Mouse (Mus musculus): Measurements from ENCODE around the gene Gm20388. TPM values are rescaled to one million over a fixed set of nuclear protein-coding genes. Genes with fewer than 3 reads are reported as not detected.

The Gm20388 gene
- polyA plus RNA-seq, 1 experiment from 2014 or later, result not detected

- Histone ChIP-seq H3K27me3 (replicated peaks; ENCODE audit: control insufficient read depth, insufficient read depth, low read length) (no peaks in the 10 kb centered on the region), H3K4me2 (replicated peaks; ENCODE audit: low read depth) (no peak overlapping the region), H3K4me1 (replicated peaks; ENCODE audit: control insufficient read depth, insufficient read depth, low read length) (no peaks in the 10 kb centered on the region), H3K9me3 (ENCODE audit: control insufficient read depth) (no peaks in the 10 kb centered on the region), H3K9ac (ENCODE audit: low read depth, low read length) (no peak overlapping the region), H3K4me3 (ENCODE audit: low read depth, low read length) (no peak overlapping the region), H3K36me3 (ENCODE audit: control insufficient read depth, insufficient read depth) (no peaks in the 10 kb centered on the region), H3K27ac (ENCODE audit: low read depth, low read length) (no peak overlapping the region)
- WGBS, result 71% methylated on average over 11 of the region's 11 CpGs
- TF ChIP-seq CTCF (IDR thresholded peaks at IDR 0.05; ENCODE audit: low read depth), result no peak
- no peak for ATAC-seq
These were observed 68.2 kb downstream of the Gm20388 start for GRCm38 (mm10) chr8:119978770-119979381.

DNA sequence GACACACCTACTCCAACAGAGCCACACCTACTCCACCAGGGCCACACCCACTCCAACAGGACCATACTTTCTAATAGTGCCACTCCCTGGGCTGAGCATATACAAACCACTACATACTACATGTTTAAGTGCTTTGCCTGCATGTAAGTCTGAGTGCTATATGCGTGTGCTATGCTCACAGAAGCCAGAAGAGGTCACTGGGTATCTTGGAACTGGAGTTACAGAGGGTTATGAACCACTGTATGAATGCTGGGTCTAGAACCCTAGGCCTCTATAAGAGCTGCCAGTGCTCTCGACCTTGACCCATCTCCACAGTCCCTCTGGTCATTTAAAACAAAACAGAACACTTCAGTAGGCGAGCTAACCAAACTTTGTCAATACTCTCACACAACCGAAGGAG is 70.6 kb downstream of the Gm20388 start:
- Histone ChIP-seq H3K9me3 (ENCODE audit: control insufficient read depth) (no peaks in the 10 kb centered on the region), H3K4me1 (replicated peaks; ENCODE audit: control insufficient read depth, insufficient read depth, low read length) (no peaks in the 10 kb centered on the region), H3K27ac (ENCODE audit: low read depth, low read length) (no peak overlapping the region), H3K4me2 (replicated peaks; ENCODE audit: low read depth) (no peak overlapping the region), H3K9ac (ENCODE audit: low read depth, low read length) (no peak overlapping the region), H3K36me3 (ENCODE audit: control insufficient read depth, insufficient read depth) (no peaks in the 10 kb centered on the region), H3K27me3 (replicated peaks; ENCODE audit: control insufficient read depth, insufficient read depth, low read length) (no peaks in the 10 kb centered on the region), H3K4me3 (ENCODE audit: low read depth, low read length) (no peak overlapping the region)
- 66% methylated on average over 4 of the region's 4 CpGs for WGBS
- peak; percentile 60 for TF ChIP-seq CTCF (IDR thresholded peaks at IDR 0.05; ENCODE audit: low read depth)
- no peak for ATAC-seq

- H3K9me3 ChIP-seq (ENCODE audit: control insufficient read depth), result no peaks in the 10 kb centered on the region
- H3K9ac ChIP-seq (ENCODE audit: low read depth, low read length), result no peak overlapping the region
- no peaks in the 10 kb centered on the region for H3K27me3 ChIP-seq (replicated peaks; ENCODE audit: control insufficient read depth, insufficient read depth, low read length)
- ATAC-seq, result no peak
- H3K36me3 ChIP-seq (ENCODE audit: control insufficient read depth, insufficient read depth), result no peaks in the 10 kb centered on the region
- H3K27ac ChIP-seq (ENCODE audit: low read depth, low read length), result no peak overlapping the region
- peak; percentile 69 for TF ChIP-seq CTCF (IDR thresholded peaks at IDR 0.05; ENCODE audit: low read depth)
- no peaks in the 10 kb centered on the region for H3K4me1 ChIP-seq (replicated peaks; ENCODE audit: control insufficient read depth, insufficient read depth, low read length)
- no peak overlapping the region for H3K4me2 ChIP-seq (replicated peaks; ENCODE audit: low read depth)
- H3K4me3 ChIP-seq (ENCODE audit: low read depth, low read length), result no peak overlapping the region
These were observed 73.4 kb downstream of the Gm20388 start for GRCm38 (mm10) chr8:119984085-119984484.

- no peak for TF ChIP-seq CTCF (IDR thresholded peaks at IDR 0.05; ENCODE audit: low read depth)
- no peak overlapping the region for H3K9ac ChIP-seq (ENCODE audit: low read depth, low read length)
- H3K4me1 ChIP-seq (replicated peaks; ENCODE audit: control insufficient read depth, insufficient read depth, low read length), result no peaks in the 10 kb centered on the region
- H3K4me2 ChIP-seq (replicated peaks; ENCODE audit: low read depth), result no peak overlapping the region
- no peaks in the 10 kb centered on the region for H3K9me3 ChIP-seq (ENCODE audit: control insufficient read depth)
- no peak overlapping the region for H3K4me3 ChIP-seq (ENCODE audit: low read depth, low read length)
- WGBS, result 68% methylated on average over 5 of the region's 5 CpGs
- no peaks in the 10 kb centered on the region for H3K36me3 ChIP-seq (ENCODE audit: control insufficient read depth, insufficient read depth)
- no peak overlapping the region for H3K27ac ChIP-seq (ENCODE audit: low read depth, low read length)
- ATAC-seq, result no peak
- H3K27me3 ChIP-seq (replicated peaks; ENCODE audit: control insufficient read depth, insufficient read depth, low read length), result 0 out of 2 replicates have a peak, but pooled peaks cover 4% of the 10 kb centered on the region
These were observed 75.5 kb downstream of the Gm20388 start for GRCm38 (mm10) chr8:119986174-119986573.

GRCm38 (mm10) chr8:119988087-119988486 is 77.4 kb downstream of the Gm20388 start:
- ATAC-seq, result no peak
- H3K9ac ChIP-seq (ENCODE audit: low read depth, low read length), result no peak overlapping the region
- no peaks in the 10 kb centered on the region for H3K4me1 ChIP-seq (replicated peaks; ENCODE audit: control insufficient read depth, insufficient read depth, low read length)
- H3K4me3 ChIP-seq (ENCODE audit: low read depth, low read length), result no peak overlapping the region
- no peak overlapping the region for H3K27ac ChIP-seq (ENCODE audit: low read depth, low read length)
- 57% methylated on average over 15 of the region's 15 CpGs for WGBS
- no peaks in the 10 kb centered on the region for H3K36me3 ChIP-seq (ENCODE audit: control insufficient read depth, insufficient read depth)
- no peak overlapping the region for H3K4me2 ChIP-seq (replicated peaks; ENCODE audit: low read depth)
- no peaks in the 10 kb centered on the region for H3K9me3 ChIP-seq (ENCODE audit: control insufficient read depth)
- TF ChIP-seq CTCF (IDR thresholded peaks at IDR 0.05; ENCODE audit: low read depth), result no peak
- peaks cover 15% of the 10 kb centered on the region; the same call in 1 of the 2 replicates for H3K27me3 ChIP-seq (replicated peaks; ENCODE audit: control insufficient read depth, insufficient read depth, low read length)

DNA sequence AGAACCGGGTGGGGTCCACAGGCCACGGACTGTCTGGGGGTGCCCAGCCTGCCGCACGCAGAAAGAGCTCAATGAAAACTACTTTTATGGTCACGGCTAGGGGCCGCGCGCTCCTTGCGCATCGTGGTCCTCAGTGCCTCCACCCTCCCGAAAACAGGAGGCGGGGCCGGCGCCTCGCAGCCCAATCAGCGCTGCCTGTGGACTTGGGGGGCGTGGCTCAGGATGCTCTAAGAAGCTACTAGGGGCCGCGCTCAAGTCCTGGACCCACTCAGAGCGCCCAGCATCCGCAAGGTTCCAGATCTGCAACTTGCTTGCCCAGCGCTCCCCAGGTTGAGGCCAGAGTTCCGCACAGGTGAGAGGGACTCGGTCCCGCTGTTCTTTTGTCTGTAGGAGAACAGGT is 81.6 kb downstream of the Gm20388 start, which contains the start of gene Crispld2:
TSS of gene Crispld2 (plus strand) at position 190 of the 400 bp plus-strand sequence.
- H3K9me3 ChIP-seq (ENCODE audit: control insufficient read depth), result no peaks in the 10 kb centered on the region
- H3K9ac ChIP-seq (ENCODE audit: low read depth, low read length), result no peak within 1 kb of the TSS
- 1% methylated on average over 25 of the region's 25 CpGs for WGBS
- peak within 1 kb of the TSS; percentile 38 for H3K4me3 ChIP-seq (ENCODE audit: low read depth, low read length)
- peak; percentile 56 for TF ChIP-seq CTCF (IDR thresholded peaks at IDR 0.05; ENCODE audit: low read depth)
- no peaks in the 10 kb centered on the region for H3K4me1 ChIP-seq (replicated peaks; ENCODE audit: control insufficient read depth, insufficient read depth, low read length)
- ATAC-seq, result peak; percentile 57; the same call in 1 of the 2 replicates
- peaks cover 16% of the 10 kb centered on the region; the same call in 1 of the 2 replicates for H3K27me3 ChIP-seq (replicated peaks; ENCODE audit: control insufficient read depth, insufficient read depth, low read length)
- no peak within 1 kb of the TSS for H3K27ac ChIP-seq (ENCODE audit: low read depth, low read length)
- H3K36me3 ChIP-seq (ENCODE audit: control insufficient read depth, insufficient read depth), result no peaks in the 10 kb centered on the region
- H3K4me2 ChIP-seq (replicated peaks; ENCODE audit: low read depth), result peak within 1 kb of the TSS; percentile 56
